Mouse (Mus musculus) heart, embryonic 10.5 days (tissue): ENCODE data around the gene Gm5930. TPM values are rescaled to one million over a fixed set of nuclear protein-coding genes. Genes with fewer than 3 reads are reported as not detected.
"Not testable (repeated sequence)": the region's sequence is repeated elsewhere in the genome, so short reads cannot be mapped to it uniquely, and the experiment has no call there.

Experiments
- DNase-seq: peaks from one replicate; pipeline ENCODE4 v3.0.0-alpha.2; 2017; ENCODE audit warnings: low spot score
- H3K27ac ChIP-seq: fragments of 300-500 bp; sonication (generic); 2 replicates; pipeline ENCODE4 v1.5.1; 2016; ENCODE audit warnings: mild to moderate bottlenecking
- H3K27me3 ChIP-seq: fragments of 300-500 bp; sonication (generic); 2 replicates; pipeline ENCODE4 v1.6.1; 2016; ENCODE audit warnings: mild to moderate bottlenecking; ENCODE audit not compliant: poor library complexity, insufficient read depth, severe bottlenecking
- H3K36me3 ChIP-seq: fragments of 300-500 bp; sonication (generic); 2 replicates; pipeline ENCODE4 v1.6.1; 2016; ENCODE audit warnings: mild to moderate bottlenecking, moderate library complexity
- H3K4me1 ChIP-seq: fragments of 300-500 bp; sonication (generic); 2 replicates; pipeline ENCODE4 v1.6.1; 2016; ENCODE audit warnings: mild to moderate bottlenecking
- H3K4me3 ChIP-seq: fragments of 300-500 bp; sonication (generic); 2 replicates; pipeline ENCODE4 v1.5.1; 2016; ENCODE audit warnings: mild to moderate bottlenecking, moderate library complexity
- H3K9me3 ChIP-seq: fragments of 300-500 bp; sonication (generic); 2 replicates; pipeline ENCODE4 v1.6.1; 2016; ENCODE audit warnings: mild to moderate bottlenecking, moderate library complexity
- WGBS: fragments of 180-500 bp; shearing (Covaris S2); methylation state at CpG from one replicate; pipeline ENCODE4 v1.1.7; 2016; 5-methylcytosine and 5-hydroxymethylcytosine counted together
- polyA plus RNA-seq: library from polyadenylated mRNA; unstranded; fragments of >200 nt; fragmentation: Nextera tagmentation; extraction: Ambion mirVana; gene quantifications from 2 replicates; pipeline ENCODE4 v1.2.1, GENCODE M21; 2016

The Gm5930 gene
- polyA plus RNA-seq, result not detected in 2 replicates

DNA sequence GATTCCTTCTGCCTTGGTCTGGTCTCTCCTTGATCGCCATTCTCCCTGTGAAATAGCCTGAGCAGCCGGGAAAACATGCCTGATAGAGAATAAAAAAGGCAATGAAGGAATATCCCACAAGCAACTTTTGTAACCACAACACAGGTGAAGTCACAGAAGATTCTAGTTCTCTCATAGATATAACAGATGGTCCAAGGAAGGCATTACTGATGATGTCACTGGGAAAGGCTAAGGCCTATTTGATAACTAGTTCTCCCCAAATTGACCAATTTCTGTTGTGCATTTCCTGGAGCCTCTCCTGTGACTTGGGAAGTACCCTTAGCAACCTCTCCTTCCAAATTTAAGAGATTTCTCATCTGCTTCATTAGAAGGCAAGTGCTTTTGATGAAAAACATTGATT lies at the start of gene Gm5930:
Gene Gm5930 (minus strand): TSS at position 101 of the 400 bp plus-strand sequence.
- 50% methylated on average over 1 of the region's 2 CpGs for WGBS
- DNase-seq, H3K9me3 ChIP-seq, H3K4me1 ChIP-seq, H3K27me3 ChIP-seq, H3K36me3 ChIP-seq, H3K4me3 ChIP-seq, H3K27ac ChIP-seq: not testable (repeated sequence)

DNA sequence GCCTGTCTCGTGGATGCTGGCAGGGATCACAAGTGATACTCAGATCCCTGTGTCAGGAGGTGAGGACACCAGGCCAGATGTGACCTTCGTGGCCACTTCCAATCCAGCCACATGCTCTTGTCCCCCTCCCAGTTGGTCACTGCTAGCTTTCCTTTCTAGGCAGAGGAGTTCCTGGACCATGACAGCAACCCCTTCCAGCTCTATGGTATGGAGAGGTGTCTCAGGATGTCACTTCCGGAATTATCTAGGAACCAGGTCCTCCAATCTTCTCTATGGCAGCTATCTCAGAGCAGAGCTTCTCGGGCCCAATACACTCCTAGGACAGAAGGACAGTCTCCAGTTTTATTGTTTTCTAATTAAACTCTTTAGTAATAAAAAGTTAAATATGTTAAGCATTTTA lies 45.8 kb upstream of the Gm5930 start:
- not testable (repeated sequence) for H3K27ac ChIP-seq, DNase-seq, H3K27me3 ChIP-seq, H3K4me1 ChIP-seq, H3K9me3 ChIP-seq, H3K4me3 ChIP-seq, H3K36me3 ChIP-seq
- 77% methylated on average over 4 of the region's 4 CpGs for WGBS

DNA sequence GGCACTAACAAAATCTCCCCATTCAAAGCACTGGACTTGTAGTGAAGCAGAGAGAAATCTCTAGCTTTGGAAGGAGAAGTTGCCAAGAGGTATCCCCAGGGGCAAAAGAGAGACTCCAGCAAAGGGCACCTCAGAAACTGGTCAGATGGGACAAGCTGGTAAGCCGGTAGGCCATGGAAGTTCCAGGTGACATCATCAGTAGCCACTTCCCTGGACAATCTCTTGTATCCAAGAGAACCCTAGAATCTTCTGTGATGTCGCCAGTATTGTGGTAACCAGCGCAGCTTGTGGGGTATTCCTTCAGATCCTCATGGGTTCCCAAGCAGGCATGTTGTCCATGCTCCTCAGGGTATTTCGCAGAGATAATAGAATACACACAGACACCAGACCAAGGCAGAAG lies 26.7 kb upstream of the Gm5930 start, which contains the start of gene Gm8229:
Gene Gm8229 (plus strand): TSS at position 301 of the 400 bp plus-strand sequence.
- H3K27ac ChIP-seq, H3K4me1 ChIP-seq, H3K4me3 ChIP-seq, H3K36me3 ChIP-seq, H3K27me3 ChIP-seq, DNase-seq, H3K9me3 ChIP-seq: not testable (repeated sequence)
- WGBS, result 79% methylated on average over 4 of the region's 4 CpGs

DNA sequence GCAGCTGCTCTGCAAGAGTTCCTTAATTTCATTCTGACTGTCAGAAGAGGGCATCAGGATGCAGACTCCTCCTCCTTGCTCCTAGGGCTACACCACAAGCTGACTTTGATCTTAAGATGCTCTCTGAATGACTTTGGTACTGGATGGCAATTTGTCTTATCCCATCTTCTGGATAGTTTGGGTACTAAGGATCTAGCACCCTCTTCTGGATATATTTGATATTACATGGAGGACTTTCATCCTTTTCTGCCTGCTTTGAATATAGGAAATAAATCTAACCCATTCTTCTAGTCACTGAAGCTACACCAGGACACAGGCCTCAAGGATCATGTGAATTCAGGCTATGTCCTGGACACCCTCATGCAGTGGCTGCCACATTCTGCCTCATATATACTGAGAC lies 23.9 kb upstream of the Gm5930 start:
- DNase-seq, result not testable (repeated sequence)

DNA sequence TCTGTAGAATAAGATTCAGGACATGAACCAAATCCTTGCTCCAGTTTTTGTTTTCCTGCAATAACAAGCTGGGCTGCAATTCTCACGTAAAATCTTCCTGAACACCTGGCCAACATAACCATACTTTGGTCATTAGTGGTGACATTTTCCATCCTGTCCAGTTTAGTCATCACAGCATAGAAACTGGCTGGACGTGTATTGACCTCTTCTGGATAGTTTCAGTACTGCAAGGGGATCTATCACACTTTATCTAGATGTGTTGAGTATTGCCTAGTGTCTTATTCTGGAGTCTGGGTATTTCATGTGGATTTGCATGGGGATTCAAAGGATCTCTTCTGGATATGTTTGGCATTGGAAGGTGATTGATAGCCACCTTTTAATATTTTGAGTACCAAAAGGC lies 23.0 kb upstream of the Gm5930 start:
- not testable (repeated sequence) for H3K27ac ChIP-seq, H3K9me3 ChIP-seq, H3K36me3 ChIP-seq, DNase-seq, H3K27me3 ChIP-seq, H3K4me3 ChIP-seq, H3K4me1 ChIP-seq
- WGBS, result 29% methylated on average over 2 of the region's 2 CpGs

More for the DNA sequence above, 23.9 kb upstream of the Gm5930 start:
- not testable (repeated sequence) for H3K27me3 ChIP-seq, H3K27ac ChIP-seq, H3K4me3 ChIP-seq, H3K9me3 ChIP-seq, H3K36me3 ChIP-seq, H3K4me1 ChIP-seq

DNA sequence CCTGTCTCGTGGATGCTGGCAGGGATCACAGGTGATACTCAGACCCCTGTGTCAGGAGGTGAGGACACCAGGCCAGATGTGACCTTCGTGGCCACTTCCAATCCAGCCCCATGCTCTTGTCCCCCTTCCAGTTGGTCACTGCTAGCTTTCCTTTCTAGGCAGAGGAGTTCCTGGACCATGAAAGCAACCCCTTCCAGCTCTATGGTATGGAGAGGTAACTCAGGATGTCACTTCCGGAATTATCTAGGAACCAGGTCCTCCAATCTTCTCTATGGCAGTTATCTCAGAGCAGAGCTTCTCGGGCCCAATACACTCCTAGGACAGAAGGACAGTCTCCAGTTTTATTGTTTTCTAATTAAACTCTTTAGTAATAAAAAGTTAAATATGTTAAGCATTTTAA lies 26.3 kb downstream of the Gm5930 start:
- not testable (repeated sequence) for H3K36me3 ChIP-seq, H3K4me1 ChIP-seq, H3K27ac ChIP-seq, H3K9me3 ChIP-seq, H3K4me3 ChIP-seq, H3K27me3 ChIP-seq, DNase-seq
- 73% methylated on average over 4 of the region's 4 CpGs for WGBS

DNA sequence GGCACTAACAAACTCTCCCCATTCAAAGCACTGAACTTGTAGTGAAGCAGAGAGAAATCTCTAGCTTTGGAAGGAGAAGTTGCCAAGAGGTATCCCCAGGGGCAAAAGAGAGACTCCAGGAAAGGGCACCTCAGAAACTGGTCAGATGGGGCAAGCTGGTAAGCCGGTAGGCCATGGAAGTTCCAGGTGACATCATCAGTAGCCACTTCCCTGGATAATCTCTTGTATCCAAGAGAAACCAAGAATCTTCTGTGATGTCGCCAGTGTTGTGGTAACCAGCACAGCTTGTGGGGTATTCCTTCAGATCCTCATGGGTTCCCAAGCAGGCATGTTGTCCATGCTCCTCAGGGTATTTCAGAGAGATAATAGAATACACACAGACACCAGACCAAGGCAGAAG lies 53.1 kb downstream of the Gm5930 start, which contains the start of gene Gm8220:
Gene Gm8220 (plus strand): TSS at position 301 of the 400 bp plus-strand sequence.
- H3K4me3 ChIP-seq, H3K27ac ChIP-seq, H3K4me1 ChIP-seq, H3K27me3 ChIP-seq, H3K36me3 ChIP-seq, DNase-seq, H3K9me3 ChIP-seq: not testable (repeated sequence)
- 77% methylated on average over 2 of the region's 2 CpGs for WGBS

Other genes starting within 250 kb of the Gm5930 start
- not detected in 2 replicates for gene Ear2, start 235.9 kb downstream of the Gm5930 start, polyA plus RNA-seq
- gene Gm3327, start 214.7 kb downstream of the Gm5930 start, polyA plus RNA-seq, result not detected in 2 replicates
- gene Gm8212, start 140.9 kb downstream of the Gm5930 start, polyA plus RNA-seq, result not detected in 2 replicates
- not detected in 2 replicates for gene 4930503E14Rik, start 125.3 kb downstream of the Gm5930 start, polyA plus RNA-seq
- gene Gm8220, start 53.0 kb downstream of the Gm5930 start, polyA plus RNA-seq, result not detected in 2 replicates
- gene Gm8229, start 26.8 kb upstream of the Gm5930 start, polyA plus RNA-seq, result not detected in 2 replicates
- gene Gm3371, start 72.1 kb upstream of the Gm5930 start, polyA plus RNA-seq, result not detected in 2 replicates
- not detected in 2 replicates for gene Gm8232, start 95.1 kb upstream of the Gm5930 start, polyA plus RNA-seq
- gene BC061237, start 153.9 kb upstream of the Gm5930 start, polyA plus RNA-seq, result not detected in 2 replicates
- not detected in 2 replicates for gene Gm17093, start 179.7 kb upstream of the Gm5930 start, polyA plus RNA-seq
- not detected in 2 replicates for gene Gm8247, start 244.6 kb upstream of the Gm5930 start, polyA plus RNA-seq